Mouse (Mus musculus) myocyte (in vitro differentiated cells): ENCODE measurements around the gene Rpn2. TPM values are rescaled to one million over a fixed set of nuclear protein-coding genes. Genes with fewer than 3 reads are reported as not detected.
A peak's percentile ranks its signal among the peaks of the same experiment; 100 is the strongest.

Experiments
- H3K27me3 ChIP-seq: one replicate; pipeline ENCODE4 v1.6.1; 2011; ENCODE audit not compliant: control insufficient read depth, insufficient read depth, insufficient read length
- H3K36me3 ChIP-seq: one replicate; pipeline ENCODE4 v1.6.1; 2011; ENCODE audit not compliant: control insufficient read depth, insufficient read depth
- H3K4me2 ChIP-seq: one replicate; pipeline ENCODE4 v1.6.1; 2011; ENCODE audit warnings: low read depth, control low read depth
- H3K4me3 ChIP-seq: one replicate; pipeline ENCODE4 v1.5.1; 2011; ENCODE audit warnings: mild to moderate bottlenecking, control low read depth, moderate library complexity
- H3K79me2 ChIP-seq: one replicate; pipeline ENCODE4 v1.6.1; 2011; ENCODE audit not compliant: control insufficient read depth, insufficient read depth
- H3ac ChIP-seq: one replicate; pipeline ENCODE4 v1.6.1; 2011; ENCODE audit not compliant: control insufficient read depth, insufficient read length
- CEBPB ChIP-seq: IDR thresholded peaks from 2 replicates; pipeline ENCODE4 v1.6.1; 2011; ENCODE audit warnings: mild to moderate bottlenecking, moderate library complexity; ENCODE audit not compliant: poor library complexity, insufficient read depth, severe bottlenecking
- E2F4 ChIP-seq: IDR thresholded peaks from one replicate; pipeline ENCODE4 v1.6.1; 2011; ENCODE audit warnings: mild to moderate bottlenecking, control low read depth, moderate library complexity; ENCODE audit not compliant: insufficient read depth
- MAX ChIP-seq: IDR thresholded peaks from one replicate; pipeline ENCODE4 v1.6.1; 2011; ENCODE audit warnings: low read depth, mild to moderate bottlenecking, control low read depth
- MYOD1 ChIP-seq, 3 experiments: IDR thresholded peaks; one replicate each; pipeline ENCODE4 v1.6.1; 2011; ENCODE audit warnings: control low read depth in 2 of 3, low read depth in 2 of 3, mild to moderate bottlenecking in 2 of 3, moderate library complexity in 1 of 3; ENCODE audit not compliant: insufficient read length in 2 of 3, control insufficient read depth in 1 of 3
- MYOG ChIP-seq, 3 experiments: IDR thresholded peaks; one replicate each; pipeline ENCODE4 v1.6.1; 2011; ENCODE audit warnings: control low read depth in 2 of 3, low read depth in 2 of 3, mild to moderate bottlenecking in 2 of 3; ENCODE audit not compliant: insufficient read length in 2 of 3, control insufficient read depth in 1 of 3, insufficient read depth in 1 of 3
- POLR2A ChIP-seq: IDR thresholded peaks from one replicate; pipeline ENCODE4 v1.6.1; 2011; ENCODE audit warnings: low read depth, mild to moderate bottlenecking, control low read depth, moderate library complexity; ENCODE audit not compliant: insufficient read length
- POLR2AphosphoS2 ChIP-seq: IDR thresholded peaks from one replicate; pipeline ENCODE4 v1.6.1; 2011; ENCODE audit warnings: low read depth, control low read depth; ENCODE audit not compliant: insufficient read length
- REST ChIP-seq: IDR thresholded peaks from one replicate; pipeline ENCODE4 v1.6.1; 2011; ENCODE audit warnings: mild to moderate bottlenecking, control low read depth, moderate library complexity; ENCODE audit not compliant: insufficient read depth, insufficient read length
- SRF ChIP-seq: IDR thresholded peaks from one replicate; pipeline ENCODE4 v1.6.1; 2011; ENCODE audit warnings: low read depth; ENCODE audit not compliant: control insufficient read depth, insufficient read length
- TCF12 ChIP-seq: IDR thresholded peaks from one replicate; pipeline ENCODE4 v1.6.1; 2011; ENCODE audit warnings: mild to moderate bottlenecking, control low read depth; ENCODE audit not compliant: poor library complexity, insufficient read depth, severe bottlenecking
- TCF3 ChIP-seq: IDR thresholded peaks from one replicate; pipeline ENCODE4 v1.6.1; 2011; ENCODE audit warnings: low read depth, control low read depth; ENCODE audit not compliant: insufficient read length
- USF1 ChIP-seq: IDR thresholded peaks from one replicate; pipeline ENCODE4 v1.6.1; 2011; ENCODE audit warnings: low read depth, mild to moderate bottlenecking, control low read depth, moderate library complexity
- polyA plus RNA-seq: library from polyadenylated mRNA; unstranded; fragments of >200 nt; fragmentation: generic; extraction: Trizol; gene quantifications from one replicate; pipeline ENCODE4 v1.2.1, GENCODE M21; 2012; ENCODE audit warnings: missing spikeins

Gene Rpn2
- polyA plus RNA-seq, 1 experiment: 203 TPM

- H3K36me3 ChIP-seq: no peaks in the 10 kb centered on the region
- H3K27me3 ChIP-seq: no peaks in the 10 kb centered on the region
- no peak overlapping the region for H3ac ChIP-seq
- H3K4me2 ChIP-seq: no peak overlapping the region
- no peak overlapping the region for H3K4me3 ChIP-seq
- no peaks in the 10 kb centered on the region for H3K79me2 ChIP-seq
- TF ChIP-seq MAX: no peak
- no peak for TF ChIP-seq CEBPB
- no peak for TF ChIP-seq MYOG (IDR thresholded peaks at IDR 0.05; ENCODE audit: control insufficient read depth in 1 of 3, insufficient read depth in 1 of 3, insufficient read length in 2 of 3, low read depth in 2 of 3)
- no peak for TF ChIP-seq POLR2AphosphoS2
- no peak for TF ChIP-seq USF1
- no peak for TF ChIP-seq MYOD1 (IDR thresholded peaks at IDR 0.05; ENCODE audit: control insufficient read depth in 1 of 3, insufficient read length in 2 of 3, low read depth in 2 of 3)
- TF ChIP-seq TCF3: no peak
- TF ChIP-seq REST: no peak
- no peak for TF ChIP-seq TCF12
- no peak for TF ChIP-seq POLR2A
- TF ChIP-seq SRF: no peak
- TF ChIP-seq E2F4: no peak
Observed at GRCm38 (mm10) chr2:157343337-157343736, 64.5 kb downstream of the Rpn2 start.

GRCm38 (mm10) chr2:157347361-157348159 is 68.7 kb downstream of the Rpn2 start, which contains the start of gene Ghrh:
Gene Ghrh (minus strand): TSS chr2:157347506.
- Histone ChIP-seq H3K36me3 (no peaks in the 10 kb centered on the region), H3ac (no peak within 1 kb of the TSS), H3K27me3 (no peaks in the 10 kb centered on the region), H3K4me2 (no peak within 1 kb of the TSS), H3K79me2 (no peaks in the 10 kb centered on the region), H3K4me3 (no peak within 1 kb of the TSS)
- TF ChIP-seq TCF3: no peak
- no peak for TF ChIP-seq POLR2A
- TF ChIP-seq REST: no peak
- peak in 1 of 3 experiments; percentile 16 for TF ChIP-seq MYOD1 (IDR thresholded peaks at IDR 0.05; ENCODE audit: control insufficient read depth in 1 of 3, insufficient read length in 2 of 3, low read depth in 2 of 3)

GRCm38 (mm10) chr2:157349121-157349778 is 70.4 kb downstream of the Rpn2 start:
- no peak overlapping the region for H3K4me3 ChIP-seq
- TF ChIP-seq POLR2A: no peak
- TF ChIP-seq REST: no peak
- TF ChIP-seq POLR2AphosphoS2: no peak
- no peak for TF ChIP-seq E2F4
- no peak for TF ChIP-seq MYOD1 (IDR thresholded peaks at IDR 0.05; ENCODE audit: control insufficient read depth in 1 of 3, insufficient read length in 2 of 3, low read depth in 2 of 3)
- TF ChIP-seq TCF3: no peak
- TF ChIP-seq TCF12: no peak
- no peak for TF ChIP-seq MAX
- TF ChIP-seq SRF: no peak
- TF ChIP-seq USF1: no peak
- no peak for TF ChIP-seq CEBPB
- TF ChIP-seq MYOG (IDR thresholded peaks at IDR 0.05; ENCODE audit: control insufficient read depth in 1 of 3, insufficient read depth in 1 of 3, insufficient read length in 2 of 3, low read depth in 2 of 3): no peak

GRCm38 (mm10) chr2:157353183-157353582 is 74.4 kb downstream of the Rpn2 start:
- Histone ChIP-seq H3K4me2 (no peak overlapping the region), H3K79me2 (no peaks in the 10 kb centered on the region), H3K27me3 (no peaks in the 10 kb centered on the region), H3K36me3 (no peaks in the 10 kb centered on the region), H3ac (no peak overlapping the region), H3K4me3 (no peak overlapping the region)
- no peak for TF ChIP-seq POLR2AphosphoS2
- no peak for TF ChIP-seq CEBPB
- TF ChIP-seq TCF12: no peak

More at GRCm38 (mm10) chr2:157349121-157349778, 70.4 kb downstream of the Rpn2 start:
- H3K4me2 ChIP-seq: no peak overlapping the region
- H3ac ChIP-seq: no peak overlapping the region
- no peaks in the 10 kb centered on the region for H3K27me3 ChIP-seq
- H3K36me3 ChIP-seq: no peaks in the 10 kb centered on the region
- no peaks in the 10 kb centered on the region for H3K79me2 ChIP-seq

GRCm38 (mm10) chr2:157354106-157354505 is 75.3 kb downstream of the Rpn2 start:
- H3ac ChIP-seq: no peak overlapping the region
- H3K79me2 ChIP-seq: no peaks in the 10 kb centered on the region
- no peak for TF ChIP-seq MYOG (IDR thresholded peaks at IDR 0.05; ENCODE audit: control insufficient read depth in 1 of 3, insufficient read depth in 1 of 3, insufficient read length in 2 of 3, low read depth in 2 of 3)
- TF ChIP-seq TCF12: no peak
- no peak for TF ChIP-seq TCF3
- TF ChIP-seq REST: no peak
- TF ChIP-seq SRF: no peak
- no peak for TF ChIP-seq E2F4
- no peak for TF ChIP-seq POLR2AphosphoS2
- TF ChIP-seq POLR2A: no peak
- no peak for TF ChIP-seq MYOD1 (IDR thresholded peaks at IDR 0.05; ENCODE audit: control insufficient read depth in 1 of 3, insufficient read length in 2 of 3, low read depth in 2 of 3)
- TF ChIP-seq MAX: no peak
- TF ChIP-seq USF1: no peak
- TF ChIP-seq CEBPB: no peak
- H3K27me3 ChIP-seq: no peaks in the 10 kb centered on the region
- H3K36me3 ChIP-seq: no peaks in the 10 kb centered on the region
- H3K4me2 ChIP-seq: no peak overlapping the region
- H3K4me3 ChIP-seq: no peak overlapping the region
